Mouse (Mus musculus): ENCODE data around the gene Akap13.

Akap13 gene

DNA sequence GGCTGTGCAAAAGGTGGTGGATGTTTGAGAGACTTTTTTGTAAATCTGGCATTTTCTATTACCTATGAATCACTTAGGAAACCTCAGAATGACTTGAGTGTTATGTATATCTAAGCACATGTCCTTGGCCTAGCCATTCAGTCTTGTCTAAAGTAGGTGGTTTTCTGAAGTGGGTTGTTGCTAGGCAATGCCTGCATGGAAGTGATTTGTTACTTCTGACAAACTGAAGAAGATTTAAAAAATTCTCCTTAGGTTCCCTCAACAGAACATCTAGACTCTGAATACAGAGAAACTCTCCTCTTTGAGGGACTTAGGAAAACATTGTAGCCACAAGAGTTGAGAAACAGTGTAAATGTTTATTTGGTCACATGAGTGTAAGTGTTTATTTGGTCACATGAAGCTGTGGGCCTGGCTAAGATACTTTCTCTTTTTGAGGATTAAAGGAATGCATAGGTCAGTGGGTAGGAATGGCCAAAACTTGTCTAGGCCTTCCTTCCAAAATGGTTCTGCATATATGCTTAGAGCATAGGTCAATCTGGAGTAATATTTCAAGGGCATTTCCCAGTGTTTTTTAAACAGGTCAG, 8.3 kb downstream of the Akap13 start:
- no peak for DNase-seq

GRCm38 (mm10) chr7:75467791-75468190, 12.5 kb downstream of the Akap13 start:
- DNase-seq = no peak

DNA sequence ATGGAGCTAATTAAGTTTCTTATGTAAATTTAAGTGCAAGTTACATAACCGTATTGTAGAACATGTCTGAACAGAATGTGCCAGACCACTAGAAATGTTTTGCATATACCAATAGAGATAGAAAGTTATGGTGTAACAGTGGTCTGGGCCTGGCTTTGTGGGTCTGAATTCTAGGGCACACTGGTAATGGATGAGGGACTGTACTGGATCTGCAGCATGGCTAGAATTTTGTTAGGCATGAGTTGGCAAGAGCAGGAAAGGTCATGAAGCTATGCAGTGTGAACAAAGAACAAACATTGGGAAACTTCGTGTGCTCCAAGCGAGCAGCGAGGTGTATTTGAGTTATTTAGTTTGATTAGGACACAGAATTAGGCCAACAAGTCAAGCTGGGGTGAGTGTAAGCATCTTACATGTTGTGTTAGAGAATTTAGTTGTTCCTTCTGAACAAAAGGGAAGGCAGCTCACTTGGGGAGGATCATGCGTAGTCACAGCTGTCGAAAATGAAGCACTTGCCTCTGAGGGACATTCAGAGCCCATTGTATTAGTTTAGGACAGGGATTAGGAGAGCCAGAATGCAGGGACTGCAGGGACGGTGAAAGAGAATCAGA, 15.1 kb downstream of the Akap13 start:
- DNase-seq = no peak

- no peak for DNase-seq
These were observed 17.2 kb downstream of the Akap13 start for GRCm38 (mm10) chr7:75472316-75473195.

GRCm38 (mm10) chr7:75473294-75473693, 18.0 kb downstream of the Akap13 start:
- no peak for DNase-seq

DNA sequence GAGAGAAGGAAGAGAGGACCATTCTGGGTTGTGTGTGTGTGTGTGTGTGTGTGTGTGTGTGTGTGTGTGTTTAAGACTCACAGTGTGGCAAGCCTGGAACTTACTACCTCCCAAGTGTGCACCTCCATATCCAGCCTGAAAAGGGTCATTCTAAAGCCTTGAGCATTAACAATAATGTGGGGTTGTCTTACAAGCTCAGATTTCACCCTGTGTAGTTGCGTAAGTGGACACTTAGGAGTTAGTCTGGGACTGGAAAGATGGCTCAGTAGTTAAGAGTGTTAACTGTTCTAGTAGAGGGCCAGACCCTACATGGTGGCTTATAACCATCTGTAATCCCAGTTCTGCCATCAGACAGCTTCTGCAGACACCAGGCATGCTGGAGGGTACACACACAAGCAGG, 18.7 kb downstream of the Akap13 start:
- no peak for DNase-seq

- no peak for DNase-seq
These were observed 19.3 kb downstream of the Akap13 start for GRCm38 (mm10) chr7:75474564-75475150.

GRCm38 (mm10) chr7:75478060-75478459, 22.7 kb downstream of the Akap13 start:
- DNase-seq = no peak

DNA sequence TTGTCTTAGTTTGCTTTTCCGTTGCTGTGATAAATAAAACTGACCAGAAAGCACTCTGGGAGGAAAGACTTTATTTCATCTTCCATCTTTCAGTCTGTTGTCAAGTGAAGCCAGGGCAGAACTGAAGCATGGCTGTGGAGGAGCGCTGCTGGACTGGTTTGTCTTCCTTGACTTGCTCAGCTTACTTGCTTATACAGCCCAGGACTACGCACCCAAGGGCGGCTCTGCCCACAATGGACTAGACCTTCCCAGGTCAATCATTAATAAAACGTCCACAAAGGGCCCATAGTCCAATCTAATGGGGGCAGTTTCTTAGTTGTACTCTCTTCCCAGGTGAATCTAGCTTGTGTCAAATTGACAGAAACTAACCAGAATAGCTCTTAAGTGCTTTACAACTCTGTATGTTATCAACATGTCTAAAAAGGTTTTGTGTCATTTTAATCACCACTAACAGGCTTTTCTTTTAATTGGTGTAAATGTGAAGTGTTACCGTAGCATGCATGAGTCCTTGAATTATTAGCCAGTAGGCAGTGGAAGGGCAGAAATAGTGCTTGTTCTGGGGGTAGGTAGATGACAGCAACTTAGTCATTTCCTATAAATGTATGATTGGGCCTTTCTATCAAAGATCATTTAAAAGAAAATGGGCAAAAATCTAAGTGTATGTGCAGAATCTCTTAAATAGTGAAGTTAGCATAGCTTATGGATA, 25.5 kb downstream of the Akap13 start:
- no peak for DNase-seq

DNA sequence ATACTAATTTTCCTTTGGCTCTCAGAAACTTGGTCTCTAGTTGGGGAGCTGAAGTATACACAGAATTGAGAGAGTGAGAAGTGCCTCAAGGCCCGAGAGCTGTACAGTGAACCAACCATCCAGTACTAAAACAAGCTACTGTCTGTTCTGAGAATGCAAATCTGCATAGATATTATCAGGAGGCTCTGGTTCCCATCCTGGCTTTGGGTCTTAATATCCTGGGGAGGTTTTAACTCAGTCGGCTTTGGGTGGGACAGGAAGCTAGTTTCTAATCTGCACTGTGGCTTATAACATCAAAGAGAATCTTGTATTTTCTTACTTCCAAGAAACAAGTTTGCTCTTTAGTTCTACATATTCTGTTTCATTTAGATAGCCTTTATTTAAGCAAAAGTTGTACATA, 30.7 kb downstream of the Akap13 start:
- peak; percentile 6 for DNase-seq

DNA sequence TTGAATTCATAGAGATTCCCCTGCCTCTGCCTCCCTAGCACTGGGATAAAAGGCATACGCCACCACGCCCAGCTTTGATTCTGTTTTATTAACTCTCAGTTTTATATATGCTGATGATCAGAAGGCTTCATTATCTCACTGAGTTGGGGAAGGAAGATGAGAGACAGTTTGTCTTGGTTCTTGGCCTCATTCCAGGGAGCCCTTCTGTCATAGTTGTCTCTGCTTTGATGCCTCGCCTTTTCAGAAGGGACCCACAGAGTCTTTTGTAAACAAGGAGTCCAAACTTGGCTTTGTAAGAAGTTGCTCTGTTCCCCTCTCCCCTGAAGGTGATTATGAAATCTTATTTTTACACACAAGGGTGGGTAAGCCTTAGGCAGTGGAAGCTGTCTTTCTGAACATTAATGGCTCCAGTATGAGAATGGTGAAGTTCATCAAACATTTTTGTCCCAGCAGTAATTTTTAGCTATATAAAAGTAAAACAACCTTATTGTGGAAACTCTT, 40.7 kb downstream of the Akap13 start:
- no peak for DNase-seq

DNA sequence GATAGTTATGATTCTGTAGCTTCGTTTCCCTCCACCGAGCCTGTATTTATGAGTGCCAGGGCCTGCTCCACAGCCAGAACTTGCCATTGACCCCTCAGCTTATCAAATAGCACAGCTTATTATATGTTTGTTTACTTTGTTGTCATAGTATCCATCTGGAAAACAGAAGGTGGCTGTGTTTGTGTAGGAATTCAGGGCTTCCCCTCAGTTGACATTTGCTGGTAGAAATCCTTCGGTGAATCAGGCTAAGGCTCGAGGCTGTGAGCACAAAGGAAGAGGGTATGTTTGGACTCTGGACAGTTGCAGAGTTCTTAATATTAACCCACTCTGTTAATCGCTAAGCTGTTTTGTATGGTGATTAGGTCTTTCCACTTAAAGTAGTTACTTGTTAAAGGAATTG, 43.3 kb downstream of the Akap13 start:
- no peak for DNase-seq

DNA sequence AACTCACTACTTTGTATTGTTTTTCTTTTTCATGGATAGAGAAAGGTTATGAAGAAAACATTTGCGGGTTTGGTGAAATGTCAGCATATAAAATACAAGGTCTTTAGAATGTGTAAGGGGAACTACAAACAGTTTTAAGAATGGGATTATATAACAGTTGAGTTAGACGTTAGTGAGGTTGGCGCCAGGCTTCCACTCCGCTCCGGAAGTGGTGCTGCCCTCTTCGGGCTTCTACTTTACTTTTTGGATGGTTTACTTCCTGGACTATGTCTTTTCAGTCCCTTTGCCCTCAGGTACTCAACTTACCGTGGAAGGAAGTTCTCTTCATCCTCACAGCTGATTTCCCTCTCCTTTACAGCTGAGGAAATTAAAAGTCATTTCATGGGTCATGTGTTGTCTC, 43.9 kb downstream of the Akap13 start:
- DNase-seq = no peak

GRCm38 (mm10) chr7:75500164-75500563, 44.8 kb downstream of the Akap13 start:
- no peak for DNase-seq

DNA sequence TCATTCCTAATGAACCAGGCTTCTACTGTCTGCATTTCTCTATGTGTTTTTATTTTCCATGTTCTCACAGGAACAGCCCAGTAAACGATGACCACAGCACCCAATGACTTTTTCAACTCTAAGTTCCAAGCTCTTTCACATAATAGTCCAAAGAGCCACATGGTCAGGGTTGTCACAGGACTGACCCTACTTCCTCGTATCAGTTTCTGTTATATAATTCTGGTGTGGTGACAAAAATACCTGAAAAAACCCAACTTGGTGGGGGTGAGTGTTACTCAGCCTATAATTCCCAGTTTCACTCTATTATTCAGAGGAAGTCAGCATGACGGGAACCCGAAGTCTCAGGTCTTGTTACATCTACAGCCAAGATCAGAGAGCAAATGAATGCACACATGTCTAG, 45.5 kb downstream of the Akap13 start:
- DNase-seq = no peak

GRCm38 (mm10) chr7:75504524-75504923, 49.2 kb downstream of the Akap13 start:
- DNase-seq = no peak

DNA sequence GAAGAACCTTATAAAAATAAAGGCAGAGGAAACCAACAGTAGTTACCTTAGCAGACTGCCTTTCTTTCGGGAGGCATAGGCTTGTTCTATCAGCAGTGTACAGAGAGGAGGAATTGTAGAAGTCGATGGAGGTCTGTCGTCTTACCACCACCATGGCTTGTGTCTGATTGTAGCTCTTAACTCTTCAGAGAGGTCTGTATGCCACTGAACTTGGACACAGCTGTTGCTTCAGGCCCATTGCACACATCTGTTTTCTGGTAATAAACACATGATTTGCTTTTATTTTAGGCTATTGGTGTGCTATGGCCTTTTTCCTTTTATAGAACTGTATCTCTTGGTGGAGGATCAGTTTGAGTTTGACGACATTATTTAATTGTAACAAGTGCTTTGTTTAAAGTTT, 51.3 kb downstream of the Akap13 start:
- no peak for DNase-seq

GRCm38 (mm10) chr7:75509085-75509873, 53.9 kb downstream of the Akap13 start:
- DNase-seq = no peak

DNA sequence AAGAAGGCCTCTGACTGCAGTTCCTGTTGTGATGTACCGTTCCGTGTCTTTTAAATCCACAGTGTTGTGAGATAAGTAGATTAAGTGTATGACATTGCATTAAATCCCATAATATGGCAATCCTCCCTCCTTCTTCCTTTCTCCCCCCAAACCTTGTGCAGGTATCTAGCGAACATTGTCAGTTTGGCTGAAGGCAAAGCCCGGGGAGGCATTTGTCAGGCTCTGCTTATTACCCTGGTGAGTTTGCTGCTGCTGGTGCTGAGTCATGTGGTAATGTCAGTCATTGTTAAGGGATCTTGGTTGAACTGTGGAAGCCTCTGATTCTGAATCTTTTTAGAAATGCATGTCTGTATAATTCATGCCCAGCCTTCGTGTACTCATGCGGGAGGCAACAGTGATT, 60.1 kb downstream of the Akap13 start:
- DNase-seq = no peak

- no peak for DNase-seq
These were observed 61.6 kb downstream of the Akap13 start for GRCm38 (mm10) chr7:75516716-75517619.

DNA sequence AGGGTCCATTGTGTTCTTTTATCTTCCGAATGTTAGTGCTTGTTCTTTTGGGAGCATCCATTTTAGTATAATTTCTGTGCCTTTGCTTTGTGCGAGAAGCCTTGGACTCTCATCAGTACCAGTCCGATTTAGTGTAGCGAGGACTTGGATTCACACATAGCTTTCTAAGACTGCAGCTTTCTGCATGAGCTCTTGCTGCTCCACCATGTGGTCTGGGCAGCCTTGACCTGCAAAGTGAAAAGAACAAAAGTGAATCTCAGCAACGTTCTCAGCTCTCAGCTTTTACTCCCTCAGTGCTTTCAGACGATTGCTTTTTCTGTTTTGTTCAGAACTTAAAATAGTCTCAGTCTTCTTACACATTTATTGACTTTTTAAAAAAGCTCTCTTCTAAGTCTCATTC, 65.2 kb downstream of the Akap13 start:
- no peak for DNase-seq
